Mouse (Mus musculus) forebrain, embryonic 14.5 days (tissue): ENCODE measurements around the gene 3110082I17Rik. TPM values are rescaled to one million over a fixed set of nuclear protein-coding genes. Genes with fewer than 3 reads are reported as not detected.

Experiments
- ATAC-seq: fragments of 200-750 bp; cut with Nextera tagmentation; 2 replicates; pipeline ENCODE4 v1.8.0; 2017; ENCODE audit warnings: mild to moderate bottlenecking, moderate library complexity
- DNase-seq: peaks from one replicate; pipeline ENCODE4 v3.0.0-alpha.2; 2015; ENCODE audit warnings: low spot score
- H3K27ac ChIP-seq: fragments of 300-500 bp; sonication (generic); 2 replicates; pipeline ENCODE4 v1.5.1; 2014; ENCODE audit warnings: low read depth, mild to moderate bottlenecking, control low read depth, low read length, moderate library complexity
- H3K27me3 ChIP-seq: fragments of 300-500 bp; sonication (generic); replicated peaks from 2 replicates; pipeline ENCODE4 v1.6.1; 2014; ENCODE audit warnings: low read length, control low read depth, mixed read lengths; ENCODE audit not compliant: control insufficient read depth, insufficient read depth
- H3K36me3 ChIP-seq: fragments of 300-500 bp; sonication (generic); 2 replicates; pipeline ENCODE4 v1.6.1; 2014; ENCODE audit warnings: low read length, control low read depth; ENCODE audit not compliant: control insufficient read depth, insufficient read depth
- H3K4me1 ChIP-seq: fragments of 300-500 bp; sonication (generic); 2 replicates; pipeline ENCODE4 v1.6.1; 2014; ENCODE audit warnings: antibody characterized with exemption, low read length, control low read depth; ENCODE audit not compliant: control insufficient read depth, insufficient read depth
- H3K4me2 ChIP-seq: fragments of 300-500 bp; sonication (generic); 2 replicates; pipeline ENCODE4 v1.6.1; 2014; ENCODE audit warnings: mild to moderate bottlenecking, control low read depth, low read length
- H3K4me3 ChIP-seq: fragments of 300-500 bp; sonication (generic); 2 replicates; pipeline ENCODE4 v1.5.1; 2014; ENCODE audit warnings: low read depth, low read length, control low read depth
- H3K9ac ChIP-seq: fragments of 300-500 bp; sonication (generic); 2 replicates; pipeline ENCODE4 v1.6.1; 2014; ENCODE audit warnings: mild to moderate bottlenecking, low read length, control low read depth, moderate library complexity
- H3K9me3 ChIP-seq: fragments of 300-500 bp; sonication (generic); replicated peaks from 2 replicates; pipeline ENCODE4 v1.6.1; 2016; ENCODE audit warnings: low read length, control low read depth, mixed read lengths; ENCODE audit not compliant: control insufficient read depth
- WGBS: fragments of 180-500 bp; shearing (Covaris S2); extraction: QIAGEN DNeasy Blood & Tissue Kit; methylation state at CpG from one replicate; pipeline ENCODE4 v1.1.7; 2014; 5-methylcytosine and 5-hydroxymethylcytosine counted together
- polyA plus RNA-seq: library from polyadenylated mRNA; unstranded; fragments of >200 nt; fragmentation: Nextera tagmentation; extraction: Ambion mirVana; gene quantifications from 2 replicates; pipeline ENCODE4 v1.2.1, GENCODE M21; 2014

3110082I17Rik gene
- polyA plus RNA-seq, 1 experiment from 2014 or later: 14.9 TPM

DNA sequence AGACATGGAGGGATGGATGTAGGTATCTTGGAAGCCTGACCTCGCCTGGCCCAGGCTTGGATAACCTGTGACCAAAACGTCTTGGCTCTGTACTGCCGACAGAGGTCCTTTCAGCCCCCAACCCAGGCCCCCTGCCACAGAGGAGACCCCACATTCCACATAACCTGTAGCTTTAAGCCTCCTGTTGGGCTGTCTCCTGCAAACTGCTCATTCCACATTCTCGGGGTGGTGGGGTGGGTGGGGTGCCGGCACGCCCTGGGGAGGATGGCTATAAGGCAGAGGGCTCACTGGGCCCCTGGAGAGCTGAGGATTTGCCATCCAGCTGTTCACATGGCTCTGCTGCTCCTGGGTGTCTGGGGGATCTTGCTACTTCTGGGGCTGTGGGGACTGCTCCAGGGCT, 108.0 kb downstream of the 3110082I17Rik start, which contains the start of gene Cyp2w1:
TSS of gene Cyp2w1 (plus strand) at position 301 of the 400 bp plus-strand sequence.
- ATAC-seq: no peak
- 60% methylated on average over 6 of the region's 6 CpGs for WGBS
- Histone ChIP-seq H3K36me3 (no peaks in the 10 kb centered on the region), H3K9ac (no peak within 1 kb of the TSS), H3K27me3 (no peaks in the 10 kb centered on the region), H3K27ac (no peak within 1 kb of the TSS), H3K4me3 (no peak within 1 kb of the TSS), H3K4me2 (no peak within 1 kb of the TSS), H3K9me3 (no peaks in the 10 kb centered on the region), H3K4me1 (no peaks in the 10 kb centered on the region)
- DNase-seq: no peak

DNA sequence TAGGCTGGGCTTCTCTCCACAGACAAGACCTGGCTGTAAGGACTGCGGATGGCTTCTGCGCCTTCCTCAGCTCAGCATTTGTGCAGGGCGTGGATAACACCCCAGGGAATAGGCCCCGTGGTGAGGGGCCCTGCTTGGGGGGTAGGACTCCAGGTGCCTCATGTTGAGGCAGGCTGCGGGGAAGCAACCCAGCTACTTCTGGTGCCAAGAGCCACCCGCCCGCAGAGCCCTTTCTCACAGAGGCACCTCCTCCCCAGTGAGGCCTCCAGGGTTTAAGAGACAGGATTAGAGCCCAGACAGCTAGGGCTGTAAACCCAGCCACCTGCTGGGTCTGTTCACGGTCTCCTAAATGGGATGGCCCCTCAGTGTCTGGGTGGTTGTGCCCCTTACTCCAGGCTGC, 108.7 kb downstream of the 3110082I17Rik start:
- Histone ChIP-seq H3K36me3 (no peaks in the 10 kb centered on the region), H3K4me1 (no peaks in the 10 kb centered on the region), H3K4me3 (no peak overlapping the region), H3K9me3 (no peaks in the 10 kb centered on the region), H3K9ac (no peak overlapping the region), H3K27me3 (no peaks in the 10 kb centered on the region), H3K27ac (no peak overlapping the region), H3K4me2 (no peak overlapping the region)
- ATAC-seq (no peak), DNase-seq (no peak)
- WGBS: 22% methylated on average over 8 of the region's 8 CpGs

DNA sequence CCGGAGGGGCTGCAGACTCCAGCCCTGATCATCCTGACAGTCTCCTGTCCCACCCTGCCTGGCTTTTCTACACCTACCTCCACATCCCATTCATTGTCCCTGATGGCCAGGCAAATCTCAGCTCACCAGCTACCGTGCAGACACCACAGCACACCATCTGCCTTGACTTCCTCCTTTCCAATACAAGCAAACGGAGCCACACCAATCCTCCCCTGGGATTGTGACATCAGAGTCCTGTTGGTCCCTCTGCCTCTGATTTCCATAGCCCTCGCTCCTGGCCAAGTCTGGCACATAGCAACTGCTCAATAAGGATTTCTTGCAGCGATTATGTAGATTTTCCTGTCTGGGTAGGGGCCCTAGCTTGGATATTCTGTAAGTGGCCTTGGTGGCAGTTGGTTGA, 109.2 kb downstream of the 3110082I17Rik start, which contains the start of gene Cox19:
TSS of gene Cox19 (minus strand) at position 285 of the 400 bp plus-strand sequence.
- DNase-seq: no peak
- Histone ChIP-seq H3K4me2 (no peak within 1 kb of the TSS), H3K9ac (no peak within 1 kb of the TSS), H3K36me3 (no peaks in the 10 kb centered on the region), H3K4me3 (no peak within 1 kb of the TSS), H3K27me3 (no peaks in the 10 kb centered on the region), H3K9me3 (no peaks in the 10 kb centered on the region), H3K4me1 (no peaks in the 10 kb centered on the region), H3K27ac (no peak within 1 kb of the TSS)
- no peak for ATAC-seq
- WGBS: 64% methylated on average over 5 of the region's 5 CpGs

DNA sequence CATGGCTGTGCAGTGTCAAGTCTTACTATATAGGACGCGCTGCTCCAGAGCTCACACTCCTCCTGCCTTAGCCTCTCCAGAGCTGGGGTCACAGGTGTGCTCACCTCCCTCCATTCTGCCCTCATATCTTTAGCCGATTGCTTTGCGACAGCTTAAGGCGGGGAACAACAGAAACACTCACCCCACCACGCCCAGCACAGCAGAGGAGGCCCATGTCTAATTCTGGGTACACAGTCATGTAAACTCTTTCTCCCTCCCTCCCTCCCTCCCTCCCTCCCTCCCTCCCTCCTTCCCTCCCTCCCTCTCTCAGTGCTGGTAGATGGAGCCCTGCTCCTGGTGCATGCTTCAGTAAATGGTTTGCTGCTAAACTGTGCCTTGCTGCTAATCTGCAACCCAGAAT, 110.6 kb downstream of the 3110082I17Rik start:
- Histone ChIP-seq H3K4me3 (no peak overlapping the region), H3K27ac (no peak overlapping the region), H3K4me1 (0 out of 2 replicates have a peak, but pooled peaks cover 4% of the 10 kb centered on the region), H3K4me2 (no peak overlapping the region), H3K9me3 (no peaks in the 10 kb centered on the region), H3K36me3 (no peaks in the 10 kb centered on the region), H3K27me3 (no peaks in the 10 kb centered on the region), H3K9ac (no peak overlapping the region)
- DNase-seq: no peak
- ATAC-seq: no peak
- 87% methylated on average over 6 of the region's 6 CpGs for WGBS

DNA sequence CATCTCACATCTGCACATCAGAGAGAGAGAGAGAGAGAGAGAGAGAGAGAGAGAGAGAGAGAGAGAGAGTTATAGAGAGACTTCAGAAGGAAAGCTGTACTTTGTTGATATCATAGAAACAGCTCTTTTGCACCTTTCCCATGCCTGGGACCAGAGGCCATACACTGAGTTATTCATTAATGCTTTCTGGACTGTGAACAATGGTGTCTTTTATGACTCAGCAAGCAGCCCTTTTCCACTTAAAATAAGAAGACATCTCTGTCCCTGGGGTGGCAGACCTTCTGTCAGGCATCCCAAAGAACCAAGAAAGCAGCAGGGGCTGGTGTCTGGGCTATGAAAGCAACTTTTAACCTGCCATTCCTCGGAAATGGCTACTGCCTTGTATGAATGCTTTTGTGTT, 113.1 kb downstream of the 3110082I17Rik start:
- H3K27me3 ChIP-seq: no peaks in the 10 kb centered on the region
- no peak overlapping the region for H3K4me3 ChIP-seq
- H3K9ac ChIP-seq: no peak overlapping the region
- H3K4me1 ChIP-seq: peaks cover 8% of the 10 kb centered on the region
- DNase-seq (no peak), ATAC-seq (no peak)
- peaks cover 8% of the 10 kb centered on the region for H3K36me3 ChIP-seq
- no peak overlapping the region for H3K27ac ChIP-seq
- H3K9me3 ChIP-seq: no peaks in the 10 kb centered on the region
- H3K4me2 ChIP-seq: no peak overlapping the region
- 63% methylated on average over 1 of the region's 1 CpGs for WGBS

DNA sequence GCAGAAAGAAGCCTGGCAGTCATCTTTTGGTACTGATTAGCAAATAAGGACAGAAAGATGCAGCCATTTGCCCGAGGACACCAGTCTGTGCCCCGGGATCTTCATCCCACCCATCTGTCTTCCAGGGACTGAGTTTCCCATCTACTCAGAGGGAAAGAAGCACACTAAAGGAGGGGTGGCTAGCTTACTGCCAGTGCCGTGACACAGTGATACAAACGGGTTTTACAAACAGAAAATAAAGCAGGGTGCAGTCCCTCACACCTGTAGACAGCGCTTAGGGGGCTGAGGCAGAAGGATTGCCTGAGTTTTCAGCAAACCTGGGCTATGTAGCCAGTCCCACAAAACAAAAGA, 115.0 kb downstream of the 3110082I17Rik start:
- peaks cover 8% of the 10 kb centered on the region for H3K4me1 ChIP-seq
- DNase-seq: no peak
- H3K9ac ChIP-seq: peak overlapping the region; percentile 32; the same call in 1 of the 2 replicates
- H3K36me3 ChIP-seq: peaks cover 24% of the 10 kb centered on the region
- H3K27me3 ChIP-seq: no peaks in the 10 kb centered on the region
- peak overlapping the region; percentile 98 for H3K4me2 ChIP-seq
- 9% methylated on average over 5 of the region's 5 CpGs for WGBS
- H3K27ac ChIP-seq: no peak overlapping the region
- H3K9me3 ChIP-seq: no peaks in the 10 kb centered on the region
- no peak; the same call in none of the 2 replicates for ATAC-seq
- peak overlapping the region; percentile 85 for H3K4me3 ChIP-seq

DNA sequence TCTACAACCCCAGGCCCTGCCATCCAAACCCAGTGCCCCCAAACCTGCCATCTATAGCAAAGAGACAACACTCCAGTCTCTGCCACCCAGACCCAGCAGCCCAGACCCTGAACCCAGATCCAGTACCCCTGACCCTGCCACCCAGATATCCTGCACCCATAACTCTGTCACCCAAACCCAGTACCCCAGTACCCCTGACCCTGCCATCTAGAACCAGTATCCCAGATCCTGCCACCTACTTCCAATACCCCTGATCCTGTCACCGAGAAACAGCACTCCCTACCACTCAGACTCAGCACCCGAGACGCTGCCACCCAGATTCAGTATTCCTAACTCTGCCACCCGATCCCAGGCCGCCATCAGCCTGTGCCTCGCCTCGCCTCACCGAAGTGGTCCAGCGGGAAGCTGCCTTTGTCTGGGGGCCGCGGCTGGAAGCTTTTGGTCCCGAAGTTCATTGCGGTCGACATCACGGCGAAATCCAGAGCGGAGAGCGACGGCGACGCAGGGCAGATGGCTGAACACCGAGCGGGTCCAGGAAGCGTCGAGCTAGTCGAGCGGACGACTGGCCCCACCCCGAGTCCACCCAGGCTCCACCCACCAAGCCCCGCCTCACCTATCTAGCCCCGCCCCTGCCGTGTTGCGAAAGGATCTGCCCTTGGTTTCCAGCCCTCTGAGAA, 115.5 kb downstream of the 3110082I17Rik start:
- Histone ChIP-seq H3K36me3 (peaks cover 29% of the 10 kb centered on the region), H3K4me1 (peaks cover 8% of the 10 kb centered on the region), H3K4me3 (peak overlapping the region; percentile 85), H3K4me2 (peak overlapping the region; percentile 98), H3K9me3 (no peaks in the 10 kb centered on the region), H3K27ac (peak overlapping the region; percentile 76), H3K9ac (peak overlapping the region; percentile 94), H3K27me3 (no peaks in the 10 kb centered on the region)
- peak; percentile 94 for DNase-seq
- ATAC-seq: peak; percentile 91
- WGBS: under 1% methylated on average over 33 of the region's 33 CpGs

DNA sequence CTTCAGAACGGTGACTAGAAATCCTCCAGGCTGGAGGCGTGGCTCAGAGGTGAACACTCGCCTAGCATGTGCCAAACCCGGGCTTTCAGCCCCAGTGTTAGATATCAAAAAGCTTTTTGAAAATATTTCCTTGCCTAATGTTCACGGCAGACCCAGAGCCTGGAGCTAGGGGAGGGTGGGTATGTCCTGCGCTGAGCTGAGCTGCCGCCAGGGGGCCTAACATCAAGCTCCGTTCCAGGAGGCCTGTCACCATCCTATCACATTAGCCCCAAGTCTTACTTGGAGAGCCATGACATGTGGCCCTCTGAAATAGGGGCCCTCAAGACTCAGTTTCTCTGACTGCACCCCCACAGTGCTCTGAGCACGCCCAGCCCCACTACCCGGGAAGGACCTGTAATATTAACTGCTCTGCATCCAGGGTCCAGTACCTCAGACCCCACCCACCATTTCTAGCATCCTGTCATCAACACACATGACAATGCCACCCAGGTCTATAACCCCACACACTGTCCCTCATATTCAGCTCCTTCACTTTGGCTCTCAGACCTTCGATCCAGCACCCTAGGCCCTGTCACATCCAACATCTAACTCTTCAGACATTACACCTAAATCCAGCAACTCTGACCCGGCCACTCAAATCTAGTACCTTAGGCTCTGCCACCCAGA, 116.2 kb downstream of the 3110082I17Rik start:
- DNase-seq: peak; percentile 86
- peaks cover 35% of the 10 kb centered on the region for H3K36me3 ChIP-seq
- 8% methylated on average over 12 of the region's 12 CpGs for WGBS

DNA sequence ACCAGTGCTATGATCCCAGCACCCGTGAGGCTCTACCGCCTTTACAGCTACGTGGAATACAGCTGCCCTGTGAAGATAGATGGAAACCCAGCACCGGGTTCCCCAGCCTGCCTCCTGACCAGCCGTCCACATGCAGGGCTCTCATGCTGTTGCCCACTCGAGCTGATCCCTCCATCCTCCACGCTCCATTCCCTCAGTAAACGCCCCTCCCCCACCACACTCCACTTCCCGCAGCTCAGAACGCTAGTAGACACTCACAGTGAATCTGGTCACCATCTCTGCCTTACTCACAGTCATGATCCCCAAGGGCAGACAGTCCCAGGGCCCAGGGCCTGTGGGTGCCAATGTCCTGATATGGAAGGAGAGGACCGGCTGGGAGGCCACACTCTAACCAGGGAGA, 121.4 kb downstream of the 3110082I17Rik start:
- no peak overlapping the region for H3K27ac ChIP-seq
- no peaks in the 10 kb centered on the region for H3K27me3 ChIP-seq
- H3K4me2 ChIP-seq: no peak overlapping the region
- H3K4me1 ChIP-seq: peaks cover 3% of the 10 kb centered on the region
- WGBS: 86% methylated on average over 11 of the region's 11 CpGs
- no peak overlapping the region for H3K9ac ChIP-seq
- no peaks in the 10 kb centered on the region for H3K9me3 ChIP-seq
- H3K4me3 ChIP-seq: no peak overlapping the region
- no peak for ATAC-seq
- peaks cover 78% of the 10 kb centered on the region for H3K36me3 ChIP-seq
- no peak for DNase-seq

More for the DNA sequence above, 116.2 kb downstream of the 3110082I17Rik start:
- Histone ChIP-seq H3K4me2 (peak overlapping the region; percentile 98), H3K9ac (peak overlapping the region; percentile 94), H3K9me3 (no peaks in the 10 kb centered on the region), H3K27ac (peak overlapping the region; percentile 76; the same call in 1 of the 2 replicates), H3K4me3 (peak overlapping the region; percentile 85), H3K27me3 (no peaks in the 10 kb centered on the region), H3K4me1 (peaks cover 8% of the 10 kb centered on the region)
- peak; percentile 84 for ATAC-seq
